Mouse (Mus musculus) kidney, adult 2 months (tissue): ENCODE measurements around the gene Trf.

Experiments
- CTCF ChIP-seq: fragments of 200-500 bp; conservative IDR thresholded peaks from 2 replicates; pipeline ENCODE4 v1.5.1; 2011; ENCODE audit warnings: low read depth, mild to moderate bottlenecking, control low read depth, low read length, moderate library complexity, mixed read lengths; ENCODE audit not compliant: insufficient read depth, insufficient read length
- POLR2A ChIP-seq: fragments of 200-500 bp; IDR thresholded peaks from one replicate; pipeline ENCODE4 v1.6.1; 2011; ENCODE audit warnings: low read depth, low read length, control low read depth

DNA sequence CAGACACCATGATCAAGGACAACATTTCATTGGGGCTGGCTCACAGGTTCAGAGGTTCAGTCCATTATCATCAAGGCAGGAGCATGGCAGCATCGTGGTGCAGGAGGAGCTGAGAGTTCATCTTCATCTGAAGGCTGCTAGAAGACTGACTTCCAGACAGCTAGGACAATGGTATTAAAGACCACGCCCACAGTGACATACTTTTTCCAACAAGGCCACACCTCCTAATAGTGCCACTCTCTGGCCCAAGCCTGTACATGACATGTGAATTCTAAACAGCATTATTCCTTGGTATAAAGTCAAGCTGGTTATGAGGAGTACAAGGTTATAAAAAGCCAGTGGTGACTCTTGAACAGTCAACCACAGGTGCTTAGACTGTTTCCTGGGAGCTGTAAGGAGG, 75.7 kb downstream of the Trf start:
- TF ChIP-seq CTCF (no peak), POLR2A (no peak)
